Mouse (Mus musculus) left cerebral cortex, adult 8-10 months (tissue): Measurements from ENCODE around the gene Npm1. TPM values are rescaled to one million over a fixed set of nuclear protein-coding genes. Genes with fewer than 3 reads are reported as not detected.

Experiments used
- DNase-seq, 2 experiments: peaks; one replicate each; pipeline ENCODE4 v3.0.0; 2022; ENCODE audit warnings: low spot score in 2 of 2
- total RNA-seq, 4 experiments: library from RNA; stranded (reverse); gene quantifications; 2 replicates each; pipeline ENCODE4 v1.2.4; 2022

Npm1 gene
- total RNA-seq, 4 experiments from 2014 or later: 184 to 202 (median 195) TPM

GRCm38 (mm10) chr11:33180701-33181116 lies 17.7 kb upstream of the Npm1 start:
- DNase-seq: no peak

GRCm38 (mm10) chr11:33179802-33180201 lies 16.8 kb upstream of the Npm1 start:
- DNase-seq: no peak

DNA sequence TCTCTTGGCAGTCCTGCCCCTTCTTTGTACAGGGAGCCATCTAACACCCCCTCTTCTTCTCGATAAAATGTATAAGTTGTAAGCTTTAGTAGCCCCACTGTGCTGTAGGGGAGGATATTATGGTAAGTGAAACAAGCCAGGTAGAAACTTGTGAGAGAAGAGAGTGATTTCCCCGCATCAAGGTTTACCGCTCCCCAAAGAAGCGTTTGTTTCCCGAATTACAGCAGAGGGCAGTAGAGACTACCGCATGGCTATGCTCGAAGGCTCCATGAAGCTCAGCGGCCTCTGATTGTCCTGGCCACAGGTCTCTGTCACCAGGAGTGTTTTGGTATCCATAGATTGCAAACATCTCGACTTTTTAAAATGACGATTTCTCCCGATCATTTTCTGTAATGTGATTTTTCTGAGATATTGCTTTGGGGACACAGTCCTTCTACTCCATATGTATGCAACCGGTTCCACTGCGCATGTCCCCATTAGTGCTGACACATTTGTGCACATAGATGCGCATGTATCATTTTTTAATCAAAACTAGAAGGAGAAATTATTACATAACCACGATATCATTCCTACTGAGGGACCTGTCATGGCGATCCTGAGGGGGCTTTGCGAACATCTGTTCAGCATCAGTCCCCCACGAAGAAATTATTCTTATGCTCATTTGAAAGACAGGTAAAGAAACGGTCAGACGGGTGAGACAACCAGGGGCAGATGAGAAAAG lies 13.7 kb upstream of the Npm1 start:
- peak in 1 of 2 experiments; percentile 8 for DNase-seq

DNA sequence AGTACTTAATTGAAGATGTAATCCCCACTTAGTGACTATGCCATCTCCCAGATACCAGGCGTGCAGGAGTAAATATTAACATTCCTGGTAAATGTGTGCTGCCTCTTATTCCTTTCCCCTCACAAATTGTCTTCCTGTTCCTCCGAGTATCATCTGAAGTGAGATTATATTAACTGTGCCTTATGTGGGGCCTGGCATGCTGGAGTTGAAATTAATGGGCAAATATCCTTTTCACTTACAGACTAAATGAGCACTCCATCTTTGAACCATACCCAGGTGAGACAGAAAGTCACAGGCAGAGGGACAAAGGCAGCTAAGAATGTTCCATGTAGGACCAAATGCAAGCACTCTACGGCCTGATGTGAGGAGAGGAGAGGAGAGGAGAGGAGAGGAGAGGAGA lies 12.8 kb upstream of the Npm1 start:
- no peak for DNase-seq

DNA sequence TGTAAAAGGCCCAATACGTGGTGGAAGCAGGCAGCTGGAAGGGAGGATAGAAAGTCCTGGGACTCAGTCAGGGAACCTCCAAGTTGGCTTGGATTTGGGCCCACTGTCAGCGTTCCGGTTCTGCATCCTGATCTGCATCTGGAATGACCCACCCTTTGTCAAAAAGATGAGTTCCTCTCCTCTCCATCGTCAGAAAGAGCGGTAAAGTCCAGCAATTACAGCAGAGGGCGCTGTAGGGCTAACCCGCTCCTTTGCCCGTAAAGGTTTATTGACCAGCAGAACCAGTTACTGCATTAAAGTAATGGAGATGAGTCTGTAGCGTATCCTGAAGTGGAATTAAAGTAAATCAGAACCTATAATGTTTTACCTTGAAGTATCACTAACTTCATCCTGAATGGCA lies 7.5 kb upstream of the Npm1 start:
- DNase-seq: peak in 1 of 2 experiments; percentile 27

DNA sequence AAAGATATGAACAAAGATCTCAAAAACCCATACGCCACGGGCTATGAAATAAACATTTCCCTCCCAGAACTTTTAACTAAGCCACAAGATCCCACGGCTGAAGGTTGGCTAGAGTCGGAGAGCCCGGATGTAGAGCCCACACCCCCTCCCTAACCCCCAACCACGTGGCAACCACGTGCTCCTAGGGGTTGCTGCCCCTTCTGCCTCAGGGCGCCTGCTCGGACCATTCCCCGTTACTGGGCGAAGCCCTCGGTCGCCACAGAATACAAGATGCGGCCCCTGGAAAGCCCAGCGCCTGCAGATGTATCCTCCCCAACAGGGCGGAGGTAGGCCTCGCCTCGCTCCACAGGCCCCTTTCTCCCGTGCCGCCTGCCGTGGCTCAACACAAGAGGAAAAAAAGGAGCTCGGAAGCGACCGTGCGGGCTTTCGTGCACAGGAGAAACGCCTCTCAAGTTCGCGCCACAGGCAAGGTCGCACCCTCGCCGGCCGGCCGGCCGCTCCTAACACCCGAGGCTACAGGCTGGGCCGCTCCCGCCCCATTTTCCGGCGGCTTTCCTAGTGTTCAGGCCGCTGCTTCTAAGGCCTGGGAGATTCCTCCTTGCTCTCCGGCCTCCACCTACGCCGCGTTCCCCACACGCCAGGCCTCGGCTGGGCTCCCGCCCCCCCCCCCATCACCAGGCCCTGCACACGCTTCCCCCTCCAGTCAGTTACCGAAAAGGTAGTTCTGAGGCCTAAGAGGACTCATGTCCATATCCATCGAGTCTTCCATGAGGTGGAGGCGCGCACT lies 602 bp downstream of the Npm1 start:
- peak; percentile 46 to 69 for DNase-seq

DNA sequence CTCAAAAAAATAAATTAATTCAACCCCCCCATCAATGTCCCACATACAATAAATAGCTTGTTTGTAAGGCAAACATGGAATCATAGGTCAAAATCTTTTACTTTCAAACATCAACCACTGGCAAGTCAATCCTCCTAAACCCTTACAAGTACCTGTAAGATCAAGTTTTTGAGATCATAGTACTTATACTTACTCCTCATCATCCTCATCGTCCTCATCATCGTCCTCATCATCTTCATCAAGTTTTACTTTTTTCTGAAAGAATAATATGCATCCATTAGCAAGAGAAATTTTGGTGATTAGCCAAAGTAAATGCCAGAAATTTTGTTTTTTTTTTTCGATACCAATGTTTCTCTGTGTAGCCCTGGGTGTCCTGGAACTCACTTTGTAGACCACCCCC lies 3.3 kb downstream of the Npm1 start:
- no peak for DNase-seq

DNA sequence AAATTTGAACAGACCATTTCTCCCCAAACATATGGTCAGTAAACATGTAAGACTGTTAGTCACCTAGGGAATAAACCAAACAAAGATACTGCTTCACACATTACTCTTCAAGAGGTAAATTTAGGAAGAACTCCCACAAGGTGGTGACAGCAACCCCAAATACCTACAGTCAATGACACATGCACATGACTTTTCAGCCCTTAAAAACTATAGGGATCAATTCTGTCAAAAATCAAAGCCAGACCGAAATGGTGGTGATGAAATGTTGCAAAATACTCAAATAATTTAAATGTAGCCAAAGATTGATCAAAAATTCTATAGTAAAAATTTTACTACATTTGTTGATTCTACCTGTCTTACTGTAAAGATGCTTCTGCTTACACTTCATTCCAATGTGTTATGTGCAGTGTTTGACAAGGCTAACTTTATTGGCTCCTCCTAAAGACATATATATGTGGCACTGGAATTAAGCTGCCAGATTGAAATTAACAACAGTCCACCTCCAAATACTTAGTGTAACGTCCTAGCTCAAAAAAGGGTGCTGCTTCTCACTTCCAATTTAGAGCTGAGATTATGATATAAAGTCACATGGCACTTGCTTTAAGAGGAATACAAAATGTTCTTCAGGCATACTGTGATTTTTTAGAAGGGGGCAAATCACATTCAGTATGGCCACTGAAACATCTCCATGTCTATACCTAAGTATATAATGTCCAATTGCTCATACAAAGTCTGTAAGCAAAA lies 5.4 kb downstream of the Npm1 start:
- DNase-seq: no peak

DNA sequence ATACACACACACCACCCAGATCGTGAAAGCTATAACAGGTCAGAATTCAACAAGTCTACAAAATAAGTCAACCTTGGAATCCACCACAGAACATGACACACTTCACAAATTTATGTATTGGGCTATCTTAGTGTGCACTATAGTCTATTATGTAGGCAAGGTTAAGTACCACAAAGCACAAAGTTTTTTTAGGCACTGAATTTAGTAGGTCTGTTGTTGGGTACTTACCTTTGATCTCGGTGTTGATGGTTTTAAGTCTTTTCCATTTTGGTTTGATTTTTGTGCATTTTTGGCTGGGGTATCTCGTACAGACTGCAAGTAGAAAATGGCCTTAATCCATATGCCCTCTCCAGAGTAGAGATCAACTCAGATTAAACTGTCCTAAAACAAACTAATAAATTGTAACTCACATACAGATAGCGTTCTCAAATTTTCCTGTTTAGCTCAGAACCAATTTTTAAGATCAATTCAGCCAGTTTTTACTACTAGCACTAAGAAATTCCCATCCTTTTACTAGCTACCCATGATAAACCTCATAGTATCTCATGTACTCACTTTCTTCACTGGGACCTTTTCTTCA lies 6.5 kb downstream of the Npm1 start:
- DNase-seq: no peak

DNA sequence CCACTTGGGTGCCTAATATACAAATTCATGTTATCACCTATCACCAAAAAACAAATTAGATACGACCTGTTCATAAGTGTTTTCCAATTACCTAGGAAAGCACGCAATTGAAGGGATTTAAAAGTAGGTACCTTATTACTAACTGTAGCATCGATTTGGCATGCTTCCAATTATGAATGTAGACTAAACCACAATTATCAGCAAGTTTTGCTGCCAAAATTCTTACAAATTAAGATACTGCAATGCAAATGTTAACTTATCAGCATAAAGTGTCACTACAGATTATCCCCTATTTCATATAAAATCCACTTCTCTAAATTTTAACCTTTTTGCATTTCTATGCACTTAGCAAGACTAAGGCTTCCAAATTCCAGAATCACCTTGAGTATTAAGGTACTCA lies 8.5 kb downstream of the Npm1 start:
- no peak for DNase-seq

DNA sequence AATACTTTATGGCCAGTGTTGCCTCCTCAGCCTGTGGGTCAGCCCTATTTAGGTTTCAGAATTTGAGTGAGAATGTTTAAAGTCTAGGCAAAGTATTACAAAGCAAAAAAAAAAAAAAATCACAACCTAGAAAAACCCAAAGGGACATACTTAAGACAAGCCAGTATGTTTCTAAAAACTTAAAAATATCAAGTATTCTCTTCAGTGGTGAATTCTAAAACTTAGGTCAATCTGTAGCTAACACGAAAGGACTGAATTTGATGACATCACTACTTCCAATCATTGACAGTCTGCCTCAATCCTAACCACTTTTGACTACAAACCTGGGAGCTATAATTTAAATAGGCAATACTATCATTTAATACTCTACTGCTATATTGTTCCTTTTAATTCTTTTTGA lies 10.0 kb downstream of the Npm1 start:
- no peak for DNase-seq

GRCm38 (mm10) chr11:33151780-33152145 lies 11.2 kb downstream of the Npm1 start:
- DNase-seq: no peak

- no peak for DNase-seq
These were observed 11.8 kb downstream of the Npm1 start for GRCm38 (mm10) chr11:33151128-33151779.

DNA sequence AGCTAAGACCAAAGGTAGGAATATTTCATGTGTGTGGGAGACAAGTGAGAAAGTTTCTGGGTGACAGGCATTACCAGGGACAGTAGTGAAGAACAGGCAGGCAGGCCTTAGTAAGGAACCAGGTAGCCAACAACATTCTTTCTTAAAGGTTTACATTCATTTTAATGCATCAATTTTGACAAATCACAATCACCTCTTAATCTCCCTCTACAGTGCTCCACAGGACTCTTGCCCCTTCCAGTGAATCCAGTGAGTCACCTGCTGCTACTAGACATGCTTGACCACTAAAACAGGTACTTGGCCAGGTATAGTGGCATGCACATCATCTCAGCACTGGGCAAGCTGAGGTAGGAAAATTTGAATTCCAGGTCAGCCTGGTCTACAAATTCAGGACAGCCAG lies 12.6 kb downstream of the Npm1 start:
- no peak for DNase-seq

GRCm38 (mm10) chr11:33149453-33149852 lies 13.6 kb downstream of the Npm1 start:
- no peak for DNase-seq

DNA sequence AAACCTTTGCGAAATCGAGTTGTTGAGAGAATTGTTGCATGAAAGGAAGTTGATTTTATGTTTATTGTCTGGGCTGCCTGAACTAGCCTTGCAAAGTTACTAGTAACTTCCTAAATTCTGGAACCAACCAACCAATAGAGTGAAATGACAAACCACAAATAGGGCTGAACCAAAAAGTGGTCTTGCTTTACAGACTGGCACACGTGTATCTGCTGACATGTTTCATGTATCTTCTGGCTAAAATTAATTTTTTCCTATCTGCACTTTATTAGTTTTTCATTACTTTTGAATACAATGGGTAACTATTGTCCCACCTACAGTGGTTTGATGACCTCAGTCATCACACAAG lies 13.9 kb downstream of the Npm1 start:
- DNase-seq: no peak

DNA sequence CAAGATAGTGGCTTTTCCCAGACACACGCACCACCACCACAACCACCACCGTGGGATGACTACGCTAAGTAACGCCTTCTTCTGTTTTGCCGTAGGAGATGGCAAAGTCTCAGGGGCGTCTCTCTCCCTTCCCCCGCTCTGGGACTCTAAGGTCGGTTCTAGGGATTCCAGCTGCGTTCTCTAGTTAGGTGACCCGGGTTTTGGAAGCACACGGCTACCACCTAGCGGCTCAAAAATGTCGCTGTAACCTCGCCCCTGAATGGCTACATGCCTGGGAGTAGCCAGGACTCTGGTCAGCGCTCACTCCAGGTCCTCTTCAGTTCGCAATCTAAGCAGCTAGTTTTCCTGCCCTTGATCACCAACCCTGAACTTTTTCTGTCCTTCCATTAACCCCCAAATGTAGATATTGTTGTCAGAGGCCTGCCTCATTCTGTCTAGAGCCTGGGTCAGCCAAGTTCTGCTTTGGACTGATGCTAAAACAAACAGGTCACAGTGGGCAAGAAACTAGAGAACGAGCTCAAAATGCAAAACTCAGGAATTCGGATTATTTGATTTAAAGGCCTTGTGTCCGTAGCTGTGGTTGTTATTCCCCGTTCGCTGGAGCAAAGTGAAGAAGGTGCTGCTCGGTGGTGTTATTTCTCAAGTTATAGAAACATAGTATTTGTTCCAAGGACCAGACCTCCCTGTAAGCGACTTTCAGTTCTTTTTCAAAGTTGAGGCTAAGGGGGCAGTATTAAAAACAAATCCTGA lies 14.5 kb downstream of the Npm1 start:
- DNase-seq: peak; percentile 54 to 64

DNA sequence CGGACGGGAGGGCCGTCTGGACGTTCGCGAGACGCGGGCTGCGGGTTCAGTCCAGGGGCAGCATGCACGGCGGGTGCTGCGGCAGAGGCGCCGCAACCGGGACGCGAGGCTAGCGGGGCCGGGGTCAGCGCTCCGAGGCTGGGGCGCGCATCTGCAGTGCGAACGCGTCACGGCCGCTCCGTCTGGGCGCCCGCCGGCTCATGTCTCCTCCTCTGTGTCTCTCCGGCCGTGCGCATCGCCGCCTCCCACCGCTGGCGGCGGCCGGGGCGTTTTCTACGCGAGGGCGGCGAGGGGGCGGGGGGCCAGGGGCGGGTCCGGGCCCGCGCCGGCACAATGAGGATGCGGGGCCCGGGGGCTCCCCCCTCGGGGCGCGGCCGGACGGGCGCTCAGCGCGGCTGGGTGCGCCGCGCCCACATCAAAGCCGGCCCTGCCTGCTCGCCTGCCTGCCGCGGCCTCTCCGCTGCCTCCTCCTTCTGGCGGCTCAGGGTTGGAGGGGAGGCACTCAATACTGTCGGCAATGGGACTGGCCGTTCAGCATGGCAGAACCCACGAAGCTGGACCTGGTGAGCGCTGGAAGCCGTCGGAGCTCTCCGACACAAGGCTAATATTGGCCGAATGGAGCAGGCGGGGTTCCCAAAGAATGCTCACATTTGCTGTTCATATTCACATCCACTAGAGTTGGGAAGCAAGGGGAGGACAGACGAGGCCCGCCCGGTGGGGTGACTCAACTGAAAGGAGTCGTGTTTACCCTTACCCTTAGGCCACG lies 15.3 kb downstream of the Npm1 start:
- peak in 1 of 2 experiments; percentile 14 for DNase-seq

DNA sequence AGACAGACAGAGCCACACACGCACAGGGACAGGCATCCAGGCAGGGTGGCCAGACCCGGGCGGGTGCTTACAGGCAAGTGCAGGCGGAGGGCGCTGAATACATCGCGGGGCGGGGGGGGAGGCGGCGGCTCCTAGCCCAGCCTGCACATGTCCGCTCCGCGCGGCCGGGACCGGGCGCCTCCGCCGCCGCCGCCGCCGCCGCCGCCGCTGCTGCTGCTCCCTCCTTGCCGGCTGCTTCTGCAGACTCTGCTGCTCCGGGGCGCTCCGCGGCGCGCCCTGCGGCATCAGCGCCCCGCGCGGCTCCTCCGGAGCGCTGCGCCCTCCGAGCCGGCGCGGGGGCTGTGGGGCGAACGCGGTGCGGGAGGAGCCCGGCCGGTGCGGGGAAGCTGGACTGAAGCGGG lies 15.8 kb downstream of the Npm1 start, which contains the start of gene Fgf18:
TSS of gene Fgf18 (minus strand) at position 230 of the 401 bp plus-strand sequence.
- peak in 1 of 2 experiments; percentile 9 for DNase-seq

DNA sequence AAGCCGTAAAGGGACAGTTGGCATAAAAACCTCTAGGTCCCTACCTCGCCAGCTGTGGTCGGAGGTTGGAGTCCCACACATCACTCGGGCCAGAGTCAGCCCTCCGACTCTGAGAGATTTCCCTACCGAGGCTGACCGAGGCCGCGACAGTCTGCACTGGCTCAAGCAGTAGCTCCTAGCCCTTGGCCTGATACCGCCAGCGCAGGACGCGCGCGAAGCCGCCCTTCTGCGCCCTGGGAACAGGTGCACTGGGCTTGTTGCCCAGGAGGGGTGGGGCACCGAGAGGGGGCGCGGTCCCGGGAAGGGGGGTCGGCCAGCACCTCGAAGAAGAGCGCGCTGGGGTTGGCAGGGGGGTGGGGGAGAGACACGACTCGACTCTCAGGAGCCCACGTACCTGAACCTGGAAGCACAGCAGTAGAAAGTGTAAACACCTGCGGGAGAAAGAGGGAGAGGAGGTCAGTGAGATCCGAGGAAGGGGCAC lies 16.3 kb downstream of the Npm1 start:
- peak in 1 of 2 experiments; percentile 14 for DNase-seq
